Comparison of ENCODE assay signal across 6 mouse cellular contexts in the genomic region with DNA sequence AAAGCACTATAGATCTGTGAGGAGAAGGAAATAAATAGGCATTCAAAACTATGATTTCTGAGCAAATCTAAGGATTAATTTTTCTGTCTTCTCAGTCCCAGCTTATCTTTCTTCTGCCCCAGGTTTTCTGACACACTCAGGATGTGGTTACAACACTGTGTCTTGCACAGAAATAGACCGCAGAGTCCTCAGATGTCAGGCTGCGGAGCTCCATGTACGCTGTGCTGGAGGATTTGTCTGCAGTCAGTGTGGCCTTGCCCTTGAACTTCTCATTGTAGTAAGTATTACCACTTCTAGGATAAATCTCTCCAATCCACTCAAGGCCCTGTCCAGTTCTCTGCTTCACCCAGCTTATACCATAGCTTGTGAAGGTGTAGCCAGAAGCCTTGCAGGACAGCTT.
A peak's percentile ranks its signal among the peaks of the same experiment; 100 is the strongest.
DNase-seq lines count a peak whose midpoint lies in the region.

No protein-coding gene starts in this region.

- peak; percentile 3 to 34 for DNase-seq in CD8-positive naive resting alpha-beta T cell, adult 2 months (ENCODE audit: low read depth in 2 of 2, low spot score in 2 of 2)
- peak; percentile 49 for DNase-seq in adrenal gland, adult 2 months
- peak; percentile 1 for DNase-seq in adrenal gland, postnatal 25 days
- DNase-seq in lung, postnatal 25 days (ENCODE audit: low spot score): peak; percentile 0
- DNase-seq in thymus, postnatal 0 days (ENCODE audit: low spot score): peak; percentile 42
- peak; percentile 20 to 56 for DNase-seq in thymus, postnatal 36 days

Comparison
In these comparisons a context has a peak if more than half of its experiments do, and no peak if none do; other contexts are left out.
1. Peak in every context shown above with its lines: DNase-seq.